Mouse (Mus musculus) hindbrain, postnatal 0 days (tissue): ENCODE measurements around the gene Tgfb2. TPM values are rescaled to one million over a fixed set of nuclear protein-coding genes. Genes with fewer than 3 reads are reported as not detected.

ENCODE experiments used
- ATAC-seq: fragments of 200-750 bp; cut with Nextera tagmentation; 2 replicates; pipeline ENCODE4 v1.8.0; 2017; ENCODE audit warnings: mild to moderate bottlenecking, moderate TSS enrichment, moderate library complexity
- DNase-seq: peaks from one replicate; pipeline ENCODE4 v3.0.0-alpha.2; 2015; ENCODE audit warnings: low spot score
- H3K27ac ChIP-seq: fragments of 300-500 bp; sonication (generic); 2 replicates; pipeline ENCODE4 v1.5.1; 2014; ENCODE audit warnings: mild to moderate bottlenecking
- H3K27me3 ChIP-seq: fragments of 300-500 bp; sonication (generic); 2 replicates; pipeline ENCODE4 v1.6.1; 2014; ENCODE audit warnings: low read length, mixed read lengths; ENCODE audit not compliant: insufficient read depth
- H3K36me3 ChIP-seq: fragments of 300-500 bp; sonication (generic); 2 replicates; pipeline ENCODE4 v1.6.1; 2014; ENCODE audit warnings: low read length, mixed read lengths; ENCODE audit not compliant: insufficient read depth
- H3K4me1 ChIP-seq: fragments of 300-500 bp; sonication (generic); 2 replicates; pipeline ENCODE4 v1.6.1; 2014; ENCODE audit warnings: antibody characterized with exemption, low read length, mixed read lengths; ENCODE audit not compliant: insufficient read depth
- H3K4me2 ChIP-seq: fragments of 300-500 bp; sonication (generic); 2 replicates; pipeline ENCODE4 v1.6.1; 2014; ENCODE audit warnings: low read depth, mild to moderate bottlenecking, low read length, moderate library complexity, mixed read lengths
- H3K4me3 ChIP-seq: fragments of 300-500 bp; sonication (generic); 2 replicates; pipeline ENCODE4 v1.5.1; 2014; ENCODE audit warnings: low read length
- H3K9ac ChIP-seq: fragments of 300-500 bp; sonication (generic); replicated peaks from 2 replicates; pipeline ENCODE4 v1.6.1; 2014; ENCODE audit warnings: mild to moderate bottlenecking, low read length, moderate library complexity, mixed read lengths
- H3K9me3 ChIP-seq: fragments of 300-500 bp; sonication (generic); 2 replicates; pipeline ENCODE4 v1.6.1; 2016; ENCODE audit warnings: low read length, mixed read lengths
- CTCF ChIP-seq: IDR thresholded peaks from 2 replicates; pipeline ENCODE4 v1.5.1; 2016; ENCODE audit warnings: antibody characterized with exemption, control low read depth, low read depth
- WGBS: fragments of 180-500 bp; shearing (Covaris S2); extraction: QIAGEN DNeasy Blood & Tissue Kit; methylation state at CpG from one replicate; pipeline ENCODE4 v1.1.7; 2014; 5-methylcytosine and 5-hydroxymethylcytosine counted together
- polyA plus RNA-seq: library from polyadenylated mRNA; unstranded; fragments of >200 nt; fragmentation: Nextera tagmentation; extraction: Ambion mirVana; gene quantifications from 2 replicates; pipeline ENCODE4 v1.2.1, GENCODE M21; 2015
- total RNA-seq: library from RNA; depleted of rRNA; stranded (reverse); fragments of >200 nt; gene quantifications from 2 replicates; pipeline ENCODE4 v1.2.3, GENCODE M21; 2014; rRNA removed

Tgfb2 gene
- total and polyA plus RNA-seq, 2 experiments from 2014 or later: 13.1 to 30.6 TPM

- Histone ChIP-seq H3K9ac (no peak overlapping the region), H3K4me1 (no peaks in the 10 kb centered on the region), H3K4me3 (no peak overlapping the region), H3K9me3 (no peaks in the 10 kb centered on the region), H3K36me3 (no peaks in the 10 kb centered on the region), H3K4me2 (no peak overlapping the region), H3K27ac (no peak overlapping the region), H3K27me3 (no peaks in the 10 kb centered on the region)
- no peak for TF ChIP-seq CTCF
- ATAC-seq (no peak), DNase-seq (no peak)
- 85% methylated on average over 5 of the region's 5 CpGs for WGBS
Measured at GRCm38 (mm10) chr1:186577302-186577701, 128.5 kb downstream of the Tgfb2 start.

- no peaks in the 10 kb centered on the region for H3K27me3 ChIP-seq
- H3K36me3 ChIP-seq: no peaks in the 10 kb centered on the region
- H3K4me3 ChIP-seq: no peak overlapping the region
- no peak for TF ChIP-seq CTCF
- no peaks in the 10 kb centered on the region for H3K9me3 ChIP-seq
- no peak for ATAC-seq
- no peak overlapping the region for H3K4me2 ChIP-seq
- H3K4me1 ChIP-seq: no peaks in the 10 kb centered on the region
- DNase-seq: no peak
- H3K27ac ChIP-seq: no peak overlapping the region
- no peak overlapping the region for H3K9ac ChIP-seq
- WGBS: 71% methylated on average over 9 of the region's 9 CpGs
Measured at GRCm38 (mm10) chr1:186575629-186576028, 130.2 kb downstream of the Tgfb2 start.

- Histone ChIP-seq H3K4me3 (no peak overlapping the region), H3K36me3 (no peaks in the 10 kb centered on the region), H3K4me2 (no peak overlapping the region), H3K27me3 (no peaks in the 10 kb centered on the region), H3K27ac (no peak overlapping the region), H3K9me3 (no peaks in the 10 kb centered on the region), H3K4me1 (no peaks in the 10 kb centered on the region), H3K9ac (no peak overlapping the region)
- DNase-seq: no peak
- no peak for ATAC-seq
- TF ChIP-seq CTCF: no peak
- WGBS: 86% methylated on average over 7 of the region's 7 CpGs
Measured at GRCm38 (mm10) chr1:186575074-186575473, 130.7 kb downstream of the Tgfb2 start.

Other genes starting within 250 kb of the Tgfb2 start
- gene Rrp15, start 43.4 kb upstream of the Tgfb2 start, total RNA-seq: 5.4 and 10.4 TPM in 2 replicates
- gene Rrp15, start 43.4 kb upstream of the Tgfb2 start, polyA plus RNA-seq: 22.8 and 27.4 TPM in 2 replicates